Mouse (Mus musculus) bone marrow macrophage, adult 2 months (primary cell): ENCODE data around the gene C3. TPM values are rescaled to one million over a fixed set of nuclear protein-coding genes. Genes with fewer than 3 reads are reported as not detected.

ENCODE experiments used
- H3K27ac ChIP-seq: 2 replicates; pipeline ENCODE4 v1.5.1; 2012; ENCODE audit warnings: low read depth, low read length; ENCODE audit not compliant: insufficient read depth
- H3K4me1 ChIP-seq: 2 replicates; pipeline ENCODE4 v1.6.1; 2012; ENCODE audit warnings: low read length; ENCODE audit not compliant: control insufficient read depth, insufficient read depth
- H3K4me3 ChIP-seq: 2 replicates; pipeline ENCODE4 v1.5.1; 2012; ENCODE audit warnings: mild to moderate bottlenecking, low read length, moderate library complexity; ENCODE audit not compliant: insufficient read depth
- CTCF ChIP-seq: IDR thresholded peaks from 2 replicates; pipeline ENCODE4 v1.5.1; 2012; ENCODE audit warnings: low read depth, mild to moderate bottlenecking, low read length, moderate library complexity
- POLR2A ChIP-seq: IDR thresholded peaks from 2 replicates; pipeline ENCODE4 v1.6.1; 2012; ENCODE audit warnings: mild to moderate bottlenecking, low read depth, low read length, borderline replicate concordance
- polyA plus RNA-seq: library from polyadenylated mRNA; stranded (reverse); fragments of >200 nt; gene quantifications from 2 replicates; pipeline ENCODE4 v1.2.4, GENCODE M21; 2012; ENCODE audit not compliant: missing spikeins, insufficient read depth, insufficient read length

Gene C3
- polyA plus RNA-seq, 1 experiment: 101 TPM

GRCm38 (mm10) chr17:57237181-57237580, 9.2 kb upstream of the C3 start:
- no peak overlapping the region for H3K4me3 ChIP-seq
- no peak for TF ChIP-seq CTCF
- TF ChIP-seq POLR2A: no peak
- H3K4me1 ChIP-seq: peaks cover 10% of the 10 kb centered on the region
- H3K27ac ChIP-seq: no peak overlapping the region

- no peak overlapping the region for H3K4me3 ChIP-seq
- H3K4me1 ChIP-seq: peaks cover 23% of the 10 kb centered on the region
- H3K27ac ChIP-seq: no peak overlapping the region
- TF ChIP-seq CTCF (no peak), POLR2A (no peak)
Observed at GRCm38 (mm10) chr17:57235803-57236202, 7.9 kb upstream of the C3 start.

- Histone ChIP-seq H3K27ac (no peak overlapping the region), H3K4me1 (peaks cover 35% of the 10 kb centered on the region), H3K4me3 (no peak overlapping the region)
- no peak for TF ChIP-seq POLR2A
- no peak for TF ChIP-seq CTCF
Observed at GRCm38 (mm10) chr17:57234254-57234928, 6.5 kb upstream of the C3 start.

GRCm38 (mm10) chr17:57233038-57233437, 5.1 kb upstream of the C3 start:
- TF ChIP-seq POLR2A (no peak), CTCF (no peak)
- Histone ChIP-seq H3K4me1 (peaks cover 39% of the 10 kb centered on the region), H3K27ac (no peak overlapping the region), H3K4me3 (no peak overlapping the region)

GRCm38 (mm10) chr17:57232200-57232599, 4.3 kb upstream of the C3 start:
- Histone ChIP-seq H3K27ac (no peak overlapping the region), H3K4me3 (no peak overlapping the region), H3K4me1 (peaks cover 41% of the 10 kb centered on the region)
- TF ChIP-seq POLR2A: no peak
- no peak for TF ChIP-seq CTCF

GRCm38 (mm10) chr17:57231321-57231771, 3.4 kb upstream of the C3 start:
- TF ChIP-seq CTCF (no peak), POLR2A (no peak)
- peaks cover 47% of the 10 kb centered on the region for H3K4me1 ChIP-seq
- no peak overlapping the region for H3K4me3 ChIP-seq
- H3K27ac ChIP-seq: no peak overlapping the region

GRCm38 (mm10) chr17:57230728-57231125, 2.8 kb upstream of the C3 start:
- no peak overlapping the region for H3K27ac ChIP-seq
- TF ChIP-seq CTCF (no peak), POLR2A (no peak)

GRCm38 (mm10) chr17:57229851-57230727, 2.2 kb upstream of the C3 start:
- peaks cover 47% of the 10 kb centered on the region for H3K4me1 ChIP-seq
- TF ChIP-seq CTCF (no peak), POLR2A (no peak)
- no peak overlapping the region for H3K4me3 ChIP-seq
- H3K27ac ChIP-seq: no peak overlapping the region

More at GRCm38 (mm10) chr17:57230728-57231125, 2.8 kb upstream of the C3 start:
- Histone ChIP-seq H3K4me3 (no peak overlapping the region), H3K4me1 (peaks cover 47% of the 10 kb centered on the region)

- Histone ChIP-seq H3K27ac (no peak overlapping the region), H3K4me1 (peaks cover 47% of the 10 kb centered on the region), H3K4me3 (no peak overlapping the region)
- no peak for TF ChIP-seq POLR2A
- no peak for TF ChIP-seq CTCF
Observed at GRCm38 (mm10) chr17:57228873-57229272, 937 bp upstream of the C3 start.

- H3K4me3 ChIP-seq: peak overlapping the region; percentile 24
- H3K27ac ChIP-seq: no peak overlapping the region
- no peak for TF ChIP-seq CTCF
- TF ChIP-seq POLR2A: no peak
- H3K4me1 ChIP-seq: peaks cover 47% of the 10 kb centered on the region
Observed at GRCm38 (mm10) chr17:57227468-57227867, 468 bp downstream of the C3 start.
